Mouse (Mus musculus) hindbrain, embryonic 13.5 days (tissue): ENCODE data around the gene Arl2. TPM values are rescaled to one million over a fixed set of nuclear protein-coding genes. Genes with fewer than 3 reads are reported as not detected.
A peak's percentile ranks its signal among the peaks of the same experiment; 100 is the strongest.
"Not testable (repeated sequence)": the region's sequence is repeated elsewhere in the genome, so short reads cannot be mapped to it uniquely, and the experiment has no call there.

Source experiments
- ATAC-seq: fragments of 200-750 bp; cut with Nextera tagmentation; 2 replicates; pipeline ENCODE4 v1.8.0; 2017; ENCODE audit warnings: moderate TSS enrichment; ENCODE audit not compliant: low FRiP score
- H3K27ac ChIP-seq: fragments of 300-500 bp; sonication (generic); 2 replicates; pipeline ENCODE4 v1.5.1; 2015; ENCODE audit warnings: inconsistent platforms, mild to moderate bottlenecking, moderate library complexity
- H3K27me3 ChIP-seq: fragments of 300-500 bp; sonication (generic); 2 replicates; pipeline ENCODE4 v1.6.1; 2015; ENCODE audit warnings: mild to moderate bottlenecking, inconsistent platforms
- H3K36me3 ChIP-seq: fragments of 300-500 bp; sonication (generic); 2 replicates; pipeline ENCODE4 v1.6.1; 2015; ENCODE audit warnings: mild to moderate bottlenecking, inconsistent platforms
- H3K4me1 ChIP-seq: fragments of 300-500 bp; sonication (generic); replicated peaks from 2 replicates; pipeline ENCODE4 v1.6.1; 2015; ENCODE audit warnings: inconsistent platforms
- H3K4me2 ChIP-seq: fragments of 300-500 bp; sonication (generic); 2 replicates; pipeline ENCODE4 v1.6.1; 2015; ENCODE audit warnings: inconsistent platforms, mild to moderate bottlenecking, moderate library complexity
- H3K4me3 ChIP-seq: fragments of 300-500 bp; sonication (generic); 2 replicates; pipeline ENCODE4 v1.5.1; 2015; ENCODE audit warnings: mild to moderate bottlenecking, inconsistent platforms
- H3K9ac ChIP-seq: fragments of 300-500 bp; sonication (generic); 2 replicates; pipeline ENCODE4 v1.6.1; 2015; ENCODE audit warnings: mild to moderate bottlenecking, inconsistent platforms
- H3K9me3 ChIP-seq: fragments of 300-500 bp; sonication (generic); 2 replicates; pipeline ENCODE4 v1.6.1; 2016; ENCODE audit warnings: inconsistent platforms
- WGBS: fragments of 180-500 bp; shearing (Covaris S2); methylation state at CpG from one replicate; pipeline ENCODE4 v1.1.7; 2015; 5-methylcytosine and 5-hydroxymethylcytosine counted together
- polyA plus RNA-seq: library from polyadenylated mRNA; unstranded; fragments of >200 nt; fragmentation: Nextera tagmentation; extraction: Ambion mirVana; gene quantifications from 2 replicates; pipeline ENCODE4 v1.2.1, GENCODE M21; 2015

Gene Arl2
- polyA plus RNA-seq, 1 experiment from 2014 or later, result 128 TPM

- peaks cover 25% of the 10 kb centered on the region for H3K36me3 ChIP-seq
Observed at GRCm38 (mm10) chr19:6140678-6141393, 512 bp downstream of the Arl2 start, which contains the start of gene Batf2. Batf2 (plus strand) TSS chr19:6140983.

GRCm38 (mm10) chr19:6140374-6140677 is 1.0 kb downstream of the Arl2 start:
- peak overlapping the region; percentile 90 for H3K9ac ChIP-seq
- no peaks in the 10 kb centered on the region for H3K27me3 ChIP-seq
- peak overlapping the region; percentile 61 for H3K4me3 ChIP-seq
- 7% methylated on average over 16 of the region's 16 CpGs for WGBS
- peak overlapping the region; percentile 75 for H3K4me2 ChIP-seq
- peaks cover 24% of the 10 kb centered on the region for H3K4me1 ChIP-seq
- no peaks in the 10 kb centered on the region for H3K9me3 ChIP-seq
- peak overlapping the region; percentile 99 for H3K27ac ChIP-seq
- no peak for ATAC-seq
- peaks cover 31% of the 10 kb centered on the region for H3K36me3 ChIP-seq

More at GRCm38 (mm10) chr19:6140678-6141393, 512 bp downstream of the Arl2 start, which contains the start of gene Batf2:
- H3K27me3 ChIP-seq, result no peaks in the 10 kb centered on the region
- H3K4me2 ChIP-seq, result peak within 1 kb of the TSS; percentile 75
- peak within 1 kb of the TSS; percentile 99 for H3K27ac ChIP-seq
- peaks cover 24% of the 10 kb centered on the region for H3K4me1 ChIP-seq
- under 1% methylated on average over 65 of the region's 68 CpGs for WGBS
- peak within 1 kb of the TSS; percentile 61 for H3K4me3 ChIP-seq
- peak; percentile 95 for ATAC-seq
- H3K9me3 ChIP-seq, result no peaks in the 10 kb centered on the region
- peak within 1 kb of the TSS; percentile 90 for H3K9ac ChIP-seq

GRCm38 (mm10) chr19:6139701-6140100 is 1.6 kb downstream of the Arl2 start:
- peak overlapping the region; percentile 90 for H3K9ac ChIP-seq
- H3K4me2 ChIP-seq, result peak overlapping the region; percentile 75
- 98% methylated on average over 6 of the region's 6 CpGs for WGBS
- no peaks in the 10 kb centered on the region for H3K27me3 ChIP-seq
- H3K4me3 ChIP-seq, result peak overlapping the region; percentile 61
- H3K27ac ChIP-seq, result peak overlapping the region; percentile 99
- H3K9me3 ChIP-seq, result no peaks in the 10 kb centered on the region
- H3K36me3 ChIP-seq, result peaks cover 36% of the 10 kb centered on the region
- H3K4me1 ChIP-seq, result peaks cover 24% of the 10 kb centered on the region
- no peak for ATAC-seq

GRCm38 (mm10) chr19:6136397-6136796 is 5.0 kb downstream of the Arl2 start:
- WGBS, result 85% methylated on average over 3 of the region's 3 CpGs
- Histone ChIP-seq H3K27ac (no peak overlapping the region), H3K4me3 (no peak overlapping the region), H3K27me3 (no peaks in the 10 kb centered on the region), H3K9me3 (no peaks in the 10 kb centered on the region), H3K9ac (0 out of 2 replicates have a peak overlapping the region, but pooled peaks have one; percentile 35), H3K36me3 (peaks cover 50% of the 10 kb centered on the region), H3K4me1 (peaks cover 24% of the 10 kb centered on the region), H3K4me2 (no peak overlapping the region)
- no peak for ATAC-seq

- not testable (repeated sequence) for ATAC-seq, H3K4me1 ChIP-seq
Observed at GRCm38 (mm10) chr19:6133197-6133596, 8.2 kb downstream of the Arl2 start.

GRCm38 (mm10) chr19:6132171-6132827 is 9.0 kb downstream of the Arl2 start:
- Histone ChIP-seq H3K4me2 (no peak overlapping the region), H3K9me3 (no peaks in the 10 kb centered on the region), H3K36me3 (peaks cover 40% of the 10 kb centered on the region), H3K4me3 (no peak overlapping the region), H3K27ac (no peak overlapping the region; the same call in 1 of the 2 replicates), H3K27me3 (no peaks in the 10 kb centered on the region), H3K9ac (peak overlapping the region; percentile 19; the same call in 1 of the 2 replicates), H3K4me1 (peaks cover 4% of the 10 kb centered on the region)
- WGBS, result 86% methylated on average over 7 of the region's 7 CpGs
- no peak for ATAC-seq

More at GRCm38 (mm10) chr19:6133197-6133596, 8.2 kb downstream of the Arl2 start:
- H3K4me2 ChIP-seq, H3K9ac ChIP-seq, H3K4me3 ChIP-seq, H3K27ac ChIP-seq, H3K27me3 ChIP-seq, H3K9me3 ChIP-seq: not testable (repeated sequence)
- peaks cover 48% of the 10 kb centered on the region for H3K36me3 ChIP-seq
- 65% methylated on average over 1 of the region's 1 CpGs for WGBS

- not testable (repeated sequence) for H3K27ac ChIP-seq, ATAC-seq, H3K4me2 ChIP-seq, H3K4me3 ChIP-seq, H3K27me3 ChIP-seq, H3K9ac ChIP-seq, H3K4me1 ChIP-seq, H3K9me3 ChIP-seq
- H3K36me3 ChIP-seq, result peaks cover 22% of the 10 kb centered on the region
- WGBS, result 82% methylated on average over 7 of the region's 7 CpGs
Observed at GRCm38 (mm10) chr19:6130414-6131128, 10.8 kb downstream of the Arl2 start.

GRCm38 (mm10) chr19:6127760-6128341 is 13.5 kb downstream of the Arl2 start, which contains the start of gene Snx15:
Snx15 (minus strand) TSS chr19:6128304.
- H3K9ac ChIP-seq, result peak within 1 kb of the TSS; percentile 76
- peak within 1 kb of the TSS; percentile 55 for H3K4me2 ChIP-seq
- ATAC-seq, result peak; percentile 94
- H3K27ac ChIP-seq, result peak within 1 kb of the TSS; percentile 94
- no peaks in the 10 kb centered on the region for H3K9me3 ChIP-seq
- peak within 1 kb of the TSS; percentile 58 for H3K4me3 ChIP-seq
- H3K4me1 ChIP-seq, result peaks cover 16% of the 10 kb centered on the region
- no peaks in the 10 kb centered on the region for H3K27me3 ChIP-seq
- under 1% methylated on average over 32 of the region's 32 CpGs for WGBS
- H3K36me3 ChIP-seq, result peaks cover 6% of the 10 kb centered on the region; the same call in 1 of the 2 replicates

- Histone ChIP-seq H3K4me1 (peaks cover 12% of the 10 kb centered on the region), H3K36me3 (peaks cover 6% of the 10 kb centered on the region; the same call in 1 of the 2 replicates), H3K27ac (peak overlapping the region; percentile 94), H3K4me3 (peak overlapping the region; percentile 58), H3K27me3 (no peaks in the 10 kb centered on the region), H3K4me2 (peak overlapping the region; percentile 55), H3K9ac (peak overlapping the region; percentile 76; the same call in 1 of the 2 replicates), H3K9me3 (no peaks in the 10 kb centered on the region)
- WGBS, result 74% methylated on average over 10 of the region's 10 CpGs
- ATAC-seq, result no peak
Observed at GRCm38 (mm10) chr19:6126789-6127580, 14.4 kb downstream of the Arl2 start.

- Histone ChIP-seq H3K9ac (no peak overlapping the region), H3K27me3 (no peaks in the 10 kb centered on the region), H3K27ac (no peak overlapping the region), H3K9me3 (no peaks in the 10 kb centered on the region), H3K36me3 (peaks cover 13% of the 10 kb centered on the region), H3K4me3 (no peak overlapping the region), H3K4me2 (no peak overlapping the region), H3K4me1 (peaks cover 12% of the 10 kb centered on the region)
- no peak for ATAC-seq
- WGBS, result 23% methylated on average over 4 of the region's 4 CpGs
Observed at GRCm38 (mm10) chr19:6126289-6126688, 15.1 kb downstream of the Arl2 start.

- peaks cover 25% of the 10 kb centered on the region for H3K36me3 ChIP-seq
- no peak overlapping the region for H3K9ac ChIP-seq
- H3K4me3 ChIP-seq, result no peak overlapping the region
- H3K27ac ChIP-seq, result no peak overlapping the region
- no peak overlapping the region for H3K4me2 ChIP-seq
- no peaks in the 10 kb centered on the region for H3K27me3 ChIP-seq
- ATAC-seq, result no peak
- WGBS, result 83% methylated on average over 2 of the region's 2 CpGs
- H3K4me1 ChIP-seq, result peaks cover 12% of the 10 kb centered on the region
- no peaks in the 10 kb centered on the region for H3K9me3 ChIP-seq
Observed at GRCm38 (mm10) chr19:6124898-6125297, 16.4 kb downstream of the Arl2 start.
